Mouse (Mus musculus): ENCODE results near the gene Ctnnd1. TPM values are rescaled to one million over a fixed set of nuclear protein-coding genes. Genes with fewer than 3 reads are reported as not detected.
A peak's percentile ranks its signal among the peaks of the same experiment; 100 is the strongest.

Gene Ctnnd1
- polyA plus RNA-seq, 1 experiment: 4.4 TPM

- Histone ChIP-seq H3K4me1 (peaks cover 13% of the 10 kb centered on the region; the same call in 1 of the 2 replicates), H3K36me3 (replicated peaks; ENCODE audit: low read length) (peaks cover 13% of the 10 kb centered on the region), H3K4me3 (replicated peaks) (no peak overlapping the region), H3K9me3 (peaks cover 12% of the 10 kb centered on the region; the same call in 1 of the 2 replicates), H3K27me3 (replicated peaks) (no peaks in the 10 kb centered on the region)
- TF ChIP-seq FLI1 (IDR thresholded peaks at IDR 0.05; ENCODE audit: low read length): no peak
- TF ChIP-seq GATA1 (IDR thresholded peaks at IDR 0.05; ENCODE audit: borderline replicate concordance, low read length): no peak
Measured at GRCm38 (mm10) chr2:84579311-84579710, 71.3 kb downstream of the Ctnnd1 start.

GRCm38 (mm10) chr2:84574130-84574529 lies 76.4 kb downstream of the Ctnnd1 start:
- H3K27me3 ChIP-seq (replicated peaks): no peaks in the 10 kb centered on the region
- peaks cover 8% of the 10 kb centered on the region for H3K36me3 ChIP-seq (replicated peaks; ENCODE audit: low read length)
- no peak for TF ChIP-seq GATA1 (IDR thresholded peaks at IDR 0.05; ENCODE audit: borderline replicate concordance, low read length)
- no peak overlapping the region for H3K4me3 ChIP-seq (replicated peaks)
- H3K9me3 ChIP-seq: peaks cover 14% of the 10 kb centered on the region; the same call in 1 of the 2 replicates
- H3K4me1 ChIP-seq: peaks cover 20% of the 10 kb centered on the region; the same call in 1 of the 2 replicates

DNA sequence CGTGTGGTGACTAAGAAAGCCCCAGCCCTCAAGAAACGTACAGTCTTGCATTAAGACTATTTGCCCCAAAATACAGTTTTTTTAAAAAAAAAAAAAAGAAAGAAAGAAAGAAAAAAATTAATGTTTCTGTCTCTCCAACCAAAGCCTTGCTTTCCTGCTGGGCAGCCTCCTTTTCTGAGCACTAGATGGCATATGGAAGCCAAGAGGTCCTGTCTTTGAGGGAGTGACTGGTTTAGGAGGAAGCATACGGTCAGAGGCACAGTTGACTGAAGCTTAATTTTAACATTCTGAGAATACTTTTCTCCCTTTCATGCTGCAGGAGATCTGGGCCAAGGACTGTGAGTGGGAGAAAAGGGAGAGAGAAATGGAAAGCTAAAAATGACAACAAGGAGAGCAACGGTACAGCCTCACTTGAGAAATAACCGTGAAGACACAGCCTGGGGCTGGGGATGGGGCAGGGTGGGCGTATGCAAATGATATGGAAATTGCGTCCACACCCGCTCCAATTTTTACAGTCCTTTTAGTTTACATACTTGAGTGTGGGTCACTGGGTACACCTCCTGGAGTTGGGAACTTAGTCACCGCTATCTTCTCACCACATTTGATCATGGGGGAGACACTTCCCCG lies 93.6 kb downstream of the Ctnnd1 start:
- H3K9me3 ChIP-seq: peaks cover 1% of the 10 kb centered on the region
- peaks cover 4% of the 10 kb centered on the region for H3K27me3 ChIP-seq (replicated peaks)
- no peak for TF ChIP-seq GATA1 (IDR thresholded peaks at IDR 0.05; ENCODE audit: borderline replicate concordance, low read length)
- TF ChIP-seq FLI1 (IDR thresholded peaks at IDR 0.05; ENCODE audit: low read length): no peak
- peaks cover 44% of the 10 kb centered on the region for H3K4me1 ChIP-seq
- H3K4me3 ChIP-seq (replicated peaks): peak overlapping the region; percentile 80
- no peaks in the 10 kb centered on the region for H3K36me3 ChIP-seq (replicated peaks; ENCODE audit: low read length)

DNA sequence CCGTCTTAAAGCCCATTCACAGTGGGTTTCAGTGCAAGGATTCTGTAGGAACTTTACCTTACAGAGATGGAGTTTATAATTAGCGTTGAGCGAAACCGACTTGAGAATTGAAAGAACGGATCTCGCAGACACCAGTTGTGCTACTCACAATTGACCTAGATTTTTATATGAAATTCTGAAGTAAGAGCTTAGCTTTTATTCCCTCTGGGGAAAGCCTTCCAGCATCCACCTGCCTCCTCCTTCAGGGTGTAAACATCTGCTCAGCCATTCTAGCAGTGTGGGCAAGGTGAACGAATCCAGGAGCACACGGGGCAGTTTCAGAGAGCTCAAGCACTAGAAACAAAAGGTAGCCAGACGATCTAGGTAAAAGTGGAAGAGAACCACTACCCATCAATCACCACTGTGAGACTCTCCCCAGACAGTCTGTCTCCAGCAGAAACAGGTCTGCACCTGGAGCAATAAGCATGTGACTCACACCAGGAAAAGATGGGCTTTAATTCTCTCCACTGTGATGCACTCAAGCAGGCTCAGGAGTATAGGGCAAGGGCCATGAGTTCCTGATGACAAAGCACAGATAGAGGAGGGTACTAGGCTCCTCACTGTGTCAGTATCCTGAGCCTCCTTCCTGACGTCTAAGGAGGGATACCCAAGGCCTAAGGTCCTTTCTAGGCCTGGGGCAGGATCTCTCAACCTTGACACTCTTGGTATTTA lies 99.0 kb downstream of the Ctnnd1 start:
- TF ChIP-seq GATA1 (IDR thresholded peaks at IDR 0.05; ENCODE audit: borderline replicate concordance, low read length): no peak
- no peak for TF ChIP-seq FLI1 (IDR thresholded peaks at IDR 0.05; ENCODE audit: low read length)
- Histone ChIP-seq H3K27me3 (replicated peaks) (no peaks in the 10 kb centered on the region), H3K36me3 (replicated peaks; ENCODE audit: low read length) (no peaks in the 10 kb centered on the region), H3K4me3 (replicated peaks) (no peak overlapping the region), H3K9me3 (no peaks in the 10 kb centered on the region), H3K4me1 (peaks cover 63% of the 10 kb centered on the region)

Other genes with a start within 250 kb of the Ctnnd1 start
- gene Calcrl, start 225.4 kb downstream of the Ctnnd1 start, polyA plus RNA-seq (2012; ENCODE audit: insufficient read depth, low replicate concordance): 0.08 TPM in 1 of 2 replicates, not detected in the other
- gene Tfpi, start 174.0 kb downstream of the Ctnnd1 start, polyA plus RNA-seq (2012; ENCODE audit: insufficient read depth, low replicate concordance): 0.31 TPM in 1 of 2 replicates, not detected in the other
- gene Btbd18, start 8.3 kb upstream of the Ctnnd1 start, polyA plus RNA-seq (2012; ENCODE audit: insufficient read depth, low replicate concordance): 0.02 TPM in 1 of 2 replicates, not detected in the other
- gene Selenoh, start 20.0 kb upstream of the Ctnnd1 start, polyA plus RNA-seq (2012; ENCODE audit: insufficient read depth, low replicate concordance): 72.9 and 130 TPM in 2 replicates
- gene Gm28635, start 27.3 kb upstream of the Ctnnd1 start, polyA plus RNA-seq (2012; ENCODE audit: insufficient read depth, low replicate concordance): not detected in 2 replicates
- 8.7 and 9.7 TPM in 2 replicates for gene Med19, start 27.6 kb upstream of the Ctnnd1 start, polyA plus RNA-seq (2012; ENCODE audit: insufficient read depth, low replicate concordance)
- 2.4 TPM in 1 of 2 replicates, not detected in the other for gene Tmx2, start 28.4 kb upstream of the Ctnnd1 start, polyA plus RNA-seq (2012; ENCODE audit: insufficient read depth, low replicate concordance)
- gene Zdhhc5, start 64.4 kb upstream of the Ctnnd1 start, polyA plus RNA-seq (2012; ENCODE audit: insufficient read depth, low replicate concordance): 14.8 and 20.0 TPM in 2 replicates
- gene Clp1, start 76.6 kb upstream of the Ctnnd1 start, polyA plus RNA-seq (2012; ENCODE audit: insufficient read depth, low replicate concordance): 0.70 TPM in 1 of 2 replicates, not detected in the other
- gene Ypel4, start 83.3 kb upstream of the Ctnnd1 start, polyA plus RNA-seq (2012; ENCODE audit: insufficient read depth, low replicate concordance): 2.6 and 2.9 TPM in 2 replicates
- gene Gm19426, start 92.9 kb upstream of the Ctnnd1 start, polyA plus RNA-seq (2012; ENCODE audit: insufficient read depth, low replicate concordance): 3.0 TPM in 1 of 2 replicates, not detected in the other
- gene Serping1, start 124.7 kb upstream of the Ctnnd1 start, polyA plus RNA-seq (2012; ENCODE audit: insufficient read depth, low replicate concordance): not detected in 2 replicates
- gene Ube2l6, start 148.1 kb upstream of the Ctnnd1 start, polyA plus RNA-seq (2012; ENCODE audit: insufficient read depth, low replicate concordance): 4.4 and 5.9 TPM in 2 replicates
- 0.07 TPM in 1 of 2 replicates, not detected in the other for gene Smtnl1, start 171.9 kb upstream of the Ctnnd1 start, polyA plus RNA-seq (2012; ENCODE audit: insufficient read depth, low replicate concordance)
- gene Timm10, start 176.2 kb upstream of the Ctnnd1 start, polyA plus RNA-seq (2012; ENCODE audit: insufficient read depth, low replicate concordance): 9.7 TPM in 1 of 2 replicates, not detected in the other
- gene Slc43a1, start 188.1 kb upstream of the Ctnnd1 start, polyA plus RNA-seq (2012; ENCODE audit: insufficient read depth, low replicate concordance): 1.8 and 5.0 TPM in 2 replicates
- gene Rtn4rl2, start 235.9 kb upstream of the Ctnnd1 start, polyA plus RNA-seq (2012; ENCODE audit: insufficient read depth, low replicate concordance): 2.7 and 8.4 TPM in 2 replicates

Data from megakaryocyte, embryonic 14.5 days (primary cell).